Mouse (Mus musculus) gastrocnemius, postnatal 14 days (tissue): ENCODE measurements around the gene 4930402H24Rik. TPM values are rescaled to one million over a fixed set of nuclear protein-coding genes. Genes with fewer than 3 reads are reported as not detected.
A peak's percentile ranks its signal among the peaks of the same experiment; 100 is the strongest.

Experiments used
- DNase-seq: peaks from one replicate; pipeline ENCODE4 v3.0.0; 2021; ENCODE audit warnings: mixed read lengths
- intact Hi-C: fragments of 180-260 bp; cut with DNase I; formaldehyde crosslinking; loops from one replicate; pipeline ENCODE4 v1.15.1; 2025; ENCODE audit warnings: low total_unique reads
- total RNA-seq, 2 experiments: library from RNA; stranded (reverse); gene quantifications; 2 replicates each; pipeline ENCODE4 v1.2.3; 2021

The 4930402H24Rik gene
- total RNA-seq, 2 experiments from 2014 or later = 8.8 to 11.3 TPM

DNA sequence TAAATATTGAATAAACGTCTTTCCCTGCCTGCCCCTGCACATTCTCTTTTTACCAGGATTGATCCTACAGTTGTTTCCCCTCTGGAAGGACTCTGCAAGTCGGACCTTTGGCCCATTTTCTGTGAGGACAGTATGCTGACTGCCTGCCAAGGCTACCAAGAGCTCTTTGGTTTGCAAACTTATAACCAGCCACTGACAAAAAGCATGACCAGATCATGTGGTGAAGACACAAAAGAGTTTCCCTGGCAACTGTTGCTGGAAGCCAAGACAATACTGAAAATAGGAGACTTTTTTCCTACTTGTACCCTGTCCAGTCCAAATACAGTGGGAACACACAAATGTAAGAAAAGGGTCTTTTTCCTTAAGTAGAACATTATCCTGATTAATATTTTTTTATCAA lies 78.8 kb downstream of the 4930402H24Rik start:
- DNase-seq = peak; percentile 33
- intact Hi-C loops = no loop called here

DNA sequence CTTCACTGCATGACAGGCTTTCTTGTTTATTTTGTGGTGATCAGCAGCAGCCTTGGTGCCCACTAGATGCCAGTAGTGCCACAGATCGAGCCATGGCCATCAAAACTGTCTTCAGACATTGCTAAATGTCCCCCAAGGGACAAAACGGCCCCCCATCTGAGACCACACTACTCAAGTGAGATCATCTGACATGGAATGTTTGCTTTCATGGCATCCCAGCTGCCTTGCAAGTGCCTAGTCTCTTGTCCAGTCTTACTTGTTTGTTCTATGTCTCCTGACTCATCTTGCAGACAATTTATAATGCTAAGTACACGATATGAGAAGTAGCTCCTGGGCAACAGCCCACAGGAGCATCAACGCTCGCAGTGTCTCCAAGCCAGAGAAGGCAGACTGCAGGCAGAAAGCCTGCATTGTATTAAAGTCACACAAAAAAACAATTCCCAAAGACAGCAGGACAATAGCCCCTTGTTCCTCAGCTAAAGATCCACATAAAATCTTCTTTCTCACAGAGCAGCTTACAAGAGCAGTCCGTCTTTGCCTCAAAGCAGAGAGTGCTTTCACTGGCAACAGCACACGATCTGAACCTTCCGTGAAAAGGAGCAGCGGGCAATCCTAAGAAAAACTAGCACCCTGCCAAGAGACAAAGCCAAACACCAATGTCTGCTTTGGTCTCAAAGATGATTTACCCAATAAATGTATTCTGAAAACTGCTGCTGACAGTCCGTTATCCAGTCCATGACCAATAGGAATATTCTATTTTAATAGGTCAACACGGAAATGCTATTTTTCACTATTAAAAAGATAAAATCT lies 87.2 kb downstream of the 4930402H24Rik start:
- intact Hi-C loops = loop anchor here (5.0 kb wide), 1 partner anchor 133 kb away; no protein-coding TSS in a partner anchor
- no peak for DNase-seq

DNA sequence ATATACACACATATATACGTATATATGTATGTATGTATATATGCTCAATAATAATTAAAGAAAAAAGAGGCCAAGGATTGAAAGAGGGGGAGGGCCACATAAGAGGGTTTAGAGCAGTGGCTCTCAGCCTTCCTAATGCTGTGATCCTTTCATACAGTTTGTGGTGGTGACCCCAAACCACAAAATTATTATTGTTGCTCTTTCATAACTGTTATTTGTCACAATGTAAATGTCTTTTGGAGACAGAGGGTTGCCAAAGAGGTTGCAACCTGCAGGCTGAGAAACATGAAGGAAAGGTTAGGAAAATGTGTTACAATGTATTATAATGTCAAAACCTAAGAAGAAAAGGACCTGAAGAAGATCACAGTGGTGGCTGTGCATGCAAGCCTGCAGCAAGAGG lies 88.3 kb downstream of the 4930402H24Rik start:
- no peak for DNase-seq
- intact Hi-C loops = loop anchor here (5.0 kb wide), 1 partner anchor 134 kb away; no protein-coding TSS in a partner anchor

DNA sequence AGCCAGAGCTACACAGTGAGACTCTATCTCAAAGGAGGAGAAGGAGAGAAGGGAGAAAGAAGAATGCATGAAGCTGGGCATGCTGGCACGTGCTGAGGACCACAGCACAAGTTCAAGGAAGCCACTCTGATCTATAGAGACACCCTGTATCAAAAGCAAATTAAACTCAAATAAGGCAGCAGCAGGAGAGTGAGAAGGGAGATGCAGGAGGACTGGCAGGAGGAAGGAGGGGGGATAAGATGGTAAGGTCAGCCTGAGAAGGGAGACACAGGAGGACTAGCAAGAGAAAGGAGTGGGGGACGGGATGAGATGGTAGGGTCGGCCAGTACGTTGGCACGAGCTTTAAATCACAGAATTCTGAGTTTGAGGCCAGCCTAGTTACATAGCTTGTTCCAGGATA lies 90.0 kb downstream of the 4930402H24Rik start:
- DNase-seq = no peak
- intact Hi-C loops = loop anchor here (5.0 kb wide), 1 partner anchor 136 kb away; no protein-coding TSS in a partner anchor

DNA sequence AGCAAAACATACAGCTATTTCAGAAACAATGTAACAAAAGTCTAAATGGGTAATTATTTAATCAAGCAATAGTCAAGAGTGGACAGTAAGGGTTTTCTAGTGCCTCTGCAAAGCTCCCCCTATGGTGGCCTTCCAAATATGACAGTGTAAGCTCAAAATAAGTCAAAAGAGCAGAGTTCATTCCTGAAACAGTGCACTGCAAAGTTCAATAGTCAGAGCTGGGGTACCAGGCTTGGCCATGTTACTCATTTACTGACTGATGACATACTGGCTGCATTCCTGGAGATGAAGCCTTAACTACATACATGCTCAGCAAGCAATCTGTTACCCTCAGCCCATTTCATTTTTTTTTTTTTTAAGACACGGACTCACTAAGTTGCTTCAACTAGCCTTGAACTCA lies 91.7 kb downstream of the 4930402H24Rik start:
- DNase-seq = no peak
- intact Hi-C loops = no loop called here

DNA sequence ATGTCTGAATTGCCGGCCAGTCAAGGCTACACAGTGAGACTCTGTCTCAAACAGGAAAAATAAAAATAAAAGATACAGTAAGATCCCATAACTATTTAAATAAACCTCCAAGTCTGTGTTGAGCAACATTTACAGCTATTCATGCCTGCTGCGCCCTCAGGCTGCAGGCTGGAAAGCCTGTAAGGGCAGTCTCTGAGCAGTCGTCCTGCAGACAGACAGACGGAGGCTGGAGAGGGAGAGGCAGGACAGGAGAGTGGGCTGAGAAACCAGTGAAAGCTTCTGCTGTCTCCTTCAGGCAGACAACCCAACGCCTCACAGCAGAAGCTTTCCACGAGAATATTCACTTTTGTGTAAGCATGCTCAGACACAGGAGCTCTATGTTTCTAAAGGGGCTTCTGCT lies 92.5 kb downstream of the 4930402H24Rik start:
- intact Hi-C loops = no loop called here
- no peak for DNase-seq

DNA sequence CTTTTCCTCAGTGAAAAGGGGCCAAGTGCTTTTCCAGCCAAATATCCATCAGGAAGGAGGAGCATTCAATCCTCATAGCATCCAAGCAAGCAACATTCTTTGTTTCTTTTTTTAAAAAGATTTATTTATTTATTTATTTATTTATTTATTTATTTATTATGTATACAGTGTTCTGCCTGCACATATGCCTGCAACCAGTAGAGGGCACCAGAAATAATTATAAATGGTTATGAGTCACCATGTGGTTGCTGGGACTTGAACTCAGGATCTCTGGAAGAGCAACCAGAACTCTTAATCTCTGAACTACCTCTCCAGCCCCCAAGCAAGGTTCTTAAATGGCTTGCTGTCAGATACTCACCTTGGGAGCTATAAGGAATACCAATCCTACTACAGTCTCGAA lies 93.7 kb downstream of the 4930402H24Rik start:
- no peak for DNase-seq
- intact Hi-C loops = no loop called here

DNA sequence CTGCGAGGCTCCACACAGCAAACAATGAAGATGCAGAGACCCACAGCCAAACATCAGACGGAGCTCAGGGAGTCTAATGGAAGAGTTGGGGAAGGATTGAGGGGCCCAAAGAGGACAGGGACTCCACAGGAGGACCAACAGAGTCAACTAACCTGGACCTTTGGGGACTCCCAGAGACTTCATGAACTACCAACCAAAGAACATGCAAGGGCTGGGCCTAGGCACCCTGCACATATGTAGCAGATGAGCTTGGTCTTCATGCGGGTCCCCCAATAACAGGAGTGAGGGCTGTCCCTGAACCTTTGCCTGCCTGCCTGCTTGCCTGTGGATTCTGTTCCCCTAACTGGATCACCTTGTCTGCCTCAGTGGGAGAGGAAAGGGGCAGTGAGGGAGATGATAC lies 101.1 kb downstream of the 4930402H24Rik start:
- intact Hi-C loops = no loop called here
- DNase-seq = no peak

DNA sequence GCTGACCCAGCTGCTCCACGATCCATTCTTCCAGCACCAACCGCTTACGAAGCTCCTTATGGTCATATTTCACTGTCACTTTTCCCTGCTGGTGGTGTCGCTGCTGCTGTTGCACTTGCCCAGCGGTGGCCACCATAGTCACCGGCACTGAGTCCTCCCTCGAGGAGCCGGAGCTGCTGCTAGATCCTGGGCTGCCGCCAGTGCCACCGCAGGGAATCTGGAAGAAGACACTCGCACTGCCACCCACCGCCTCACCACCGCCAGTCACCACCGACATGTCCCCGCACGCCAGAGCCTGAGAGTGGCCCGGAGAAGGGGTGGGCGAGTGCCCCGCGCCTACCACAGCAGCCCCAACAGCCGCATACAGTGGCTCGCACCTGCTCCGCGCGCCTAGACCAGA lies 102.5 kb downstream of the 4930402H24Rik start:
- intact Hi-C loops = no loop called here
- no peak for DNase-seq

DNA sequence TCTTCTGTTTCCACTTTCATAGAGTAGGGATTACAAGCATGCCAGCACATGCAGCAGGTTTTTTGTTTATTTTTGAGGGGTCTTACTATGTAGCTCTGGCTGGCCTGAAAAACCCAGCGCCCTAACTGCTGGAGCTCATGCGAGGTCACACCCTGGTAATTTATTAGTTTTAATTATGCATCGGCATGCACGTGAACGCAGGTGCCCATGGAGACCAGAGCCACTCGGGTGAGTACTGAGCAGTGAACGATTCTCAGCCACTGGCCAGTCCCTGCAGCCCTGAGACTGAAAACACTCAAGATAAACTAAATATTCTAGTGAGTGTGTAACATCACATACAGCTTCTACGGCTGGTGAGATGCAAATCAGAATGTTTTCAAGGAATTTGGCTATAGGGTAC lies 110.5 kb downstream of the 4930402H24Rik start:
- intact Hi-C loops = no loop called here
- DNase-seq = no peak

DNA sequence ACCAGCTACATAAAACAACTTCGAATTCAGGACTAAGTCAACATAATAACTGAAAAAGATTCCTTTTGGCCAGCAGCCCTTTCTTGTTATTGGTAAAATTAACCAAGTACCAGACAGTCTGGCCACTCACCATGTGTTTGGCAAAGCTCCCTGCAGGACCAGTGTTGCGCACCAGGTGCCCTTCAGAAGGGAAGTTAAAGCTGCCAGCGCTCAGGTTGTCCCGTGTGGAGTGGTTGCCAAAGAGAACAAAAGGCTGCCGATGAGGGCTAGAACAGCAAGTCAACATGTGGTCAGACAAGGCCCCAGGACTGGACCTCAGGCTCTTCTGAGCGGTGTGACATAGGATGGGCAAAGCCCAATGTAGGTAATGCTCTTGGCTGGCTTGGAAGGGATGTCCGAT lies 114.5 kb downstream of the 4930402H24Rik start:
- intact Hi-C loops = no loop called here

DNA sequence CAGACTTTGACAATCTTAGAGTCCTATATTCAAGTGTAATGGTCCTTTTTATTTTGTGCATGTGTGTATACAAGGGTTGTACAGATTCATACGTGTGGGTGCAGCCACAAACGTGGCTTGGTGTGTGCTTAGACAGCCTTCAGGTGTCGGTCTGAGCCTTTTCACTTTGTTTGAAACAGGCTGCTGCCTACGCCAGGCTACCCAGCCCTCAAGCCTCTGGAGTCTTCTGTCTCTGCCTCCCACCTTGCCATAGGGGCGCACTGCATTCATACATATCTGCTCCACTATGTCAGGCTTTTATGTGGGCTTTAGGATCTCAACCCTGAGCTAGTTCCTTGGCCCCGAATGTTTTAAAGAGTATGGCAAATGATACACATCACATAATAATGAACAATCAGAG lies 116.6 kb downstream of the 4930402H24Rik start:
- intact Hi-C loops = no loop called here
- no peak for DNase-seq

More for the DNA sequence above, 114.5 kb downstream of the 4930402H24Rik start:
- DNase-seq = no peak

DNA sequence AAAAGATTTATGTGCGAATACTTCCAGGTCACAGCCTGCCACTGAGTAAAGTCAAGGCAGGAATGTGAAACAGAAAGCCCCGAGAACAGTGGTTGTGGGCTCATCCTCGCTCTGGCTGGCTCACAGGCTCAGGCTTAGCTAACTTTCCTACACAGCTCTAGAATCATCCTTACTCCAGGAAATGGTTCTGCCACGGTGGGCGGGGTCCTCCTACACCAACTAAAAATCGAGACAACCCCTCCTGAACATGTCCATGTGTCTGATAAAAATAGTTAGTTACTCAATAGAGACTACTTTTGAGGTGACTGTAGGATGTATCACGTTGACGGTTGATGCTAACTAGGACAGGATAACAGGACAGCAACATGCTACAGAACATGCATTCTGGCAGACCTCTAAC lies 117.2 kb downstream of the 4930402H24Rik start:
- no peak for DNase-seq
- intact Hi-C loops = no loop called here

DNA sequence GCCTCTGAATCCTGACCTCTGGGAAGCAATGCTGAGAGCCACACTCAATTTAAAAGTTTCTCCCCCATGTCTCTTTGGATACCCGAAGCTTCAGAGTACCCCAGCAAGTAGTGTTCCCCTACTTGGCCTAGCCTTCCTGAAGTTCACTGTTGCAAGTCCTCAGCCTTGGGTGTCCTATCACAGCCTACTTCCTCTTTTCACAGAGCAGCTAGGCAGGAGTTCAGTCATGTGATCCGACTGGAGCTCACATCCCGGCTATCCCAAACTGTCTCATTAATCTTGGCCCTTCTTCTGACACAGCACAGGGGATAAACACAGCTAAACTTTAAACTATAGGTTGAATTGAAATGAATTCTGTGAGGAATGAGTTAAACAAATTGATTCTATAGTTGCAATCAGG lies 121.3 kb downstream of the 4930402H24Rik start:
- intact Hi-C loops = no loop called here

DNA sequence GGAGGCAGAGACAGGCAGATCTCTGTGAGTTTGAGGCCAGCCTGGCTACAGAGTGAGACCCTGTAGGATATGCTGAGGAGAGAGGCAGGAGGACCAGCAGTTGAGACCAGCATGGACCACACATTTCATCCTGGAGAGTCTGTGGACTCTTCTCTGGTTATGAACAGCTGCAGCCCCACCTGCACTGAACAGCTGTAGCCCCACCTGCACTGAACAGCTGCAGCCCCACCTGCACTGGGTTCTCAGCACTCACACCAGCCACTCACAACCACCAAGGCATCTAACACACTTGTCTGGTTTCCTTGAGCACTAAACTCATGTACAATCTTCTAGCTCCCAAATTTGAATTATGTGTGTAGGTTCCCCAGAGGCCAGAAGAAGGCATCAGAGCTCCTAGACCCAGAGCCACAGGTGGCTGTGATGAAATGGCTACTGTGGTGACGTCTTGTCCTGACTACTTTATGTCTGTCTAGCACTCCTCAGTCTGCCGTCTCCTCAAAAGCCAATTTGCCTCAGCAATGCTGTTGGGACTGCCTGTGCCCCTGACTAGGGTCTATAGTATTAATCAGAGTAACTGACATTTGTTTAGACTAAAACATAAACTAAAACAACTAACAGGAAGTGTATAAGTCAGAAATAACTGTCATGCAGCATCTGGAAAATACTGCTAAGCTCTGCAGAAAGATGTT lies 125.4 kb downstream of the 4930402H24Rik start:
- intact Hi-C loops = no loop called here
- no peak for DNase-seq

More for the DNA sequence above, 121.3 kb downstream of the 4930402H24Rik start:
- no peak for DNase-seq

DNA sequence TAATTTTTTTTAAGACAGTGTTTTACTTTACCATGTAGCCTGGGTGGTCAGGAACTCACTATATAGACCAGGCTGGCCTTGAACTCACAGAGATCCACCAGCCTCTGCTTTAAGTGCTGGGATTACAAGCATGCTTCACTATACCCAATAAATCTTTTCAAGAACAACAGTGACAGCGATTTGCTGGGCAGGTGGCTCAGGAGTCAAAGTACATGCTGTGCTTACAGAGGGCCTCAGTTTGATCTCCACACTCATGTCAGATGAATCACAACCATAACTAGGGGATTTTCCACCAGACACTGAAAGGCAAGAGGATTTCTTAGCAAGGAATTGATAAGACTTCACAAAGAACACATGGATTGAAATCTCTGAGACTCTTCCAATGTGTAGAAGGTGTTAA lies 126.3 kb downstream of the 4930402H24Rik start:
- intact Hi-C loops = no loop called here
- no peak for DNase-seq

DNA sequence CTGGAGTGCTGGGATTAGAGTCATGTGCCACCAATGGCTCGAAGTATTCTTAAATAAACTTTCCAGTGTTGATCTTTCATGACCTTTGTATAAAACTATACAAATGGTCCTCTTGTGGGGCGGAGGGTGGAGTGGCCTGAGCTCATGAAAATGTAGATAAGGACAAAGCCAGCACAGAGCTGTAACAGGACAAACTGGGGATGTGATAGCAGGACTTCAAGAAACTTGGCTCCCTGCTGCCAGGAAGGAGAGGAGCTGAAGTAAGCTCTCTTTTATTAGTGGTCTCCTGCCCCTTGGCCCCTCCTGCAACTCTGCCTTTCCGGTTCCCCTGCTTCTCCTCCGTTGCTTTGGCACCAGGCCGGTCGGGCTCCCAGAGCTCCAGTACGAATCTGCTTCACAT lies 129.6 kb downstream of the 4930402H24Rik start:
- DNase-seq = no peak
- intact Hi-C loops = no loop called here

DNA sequence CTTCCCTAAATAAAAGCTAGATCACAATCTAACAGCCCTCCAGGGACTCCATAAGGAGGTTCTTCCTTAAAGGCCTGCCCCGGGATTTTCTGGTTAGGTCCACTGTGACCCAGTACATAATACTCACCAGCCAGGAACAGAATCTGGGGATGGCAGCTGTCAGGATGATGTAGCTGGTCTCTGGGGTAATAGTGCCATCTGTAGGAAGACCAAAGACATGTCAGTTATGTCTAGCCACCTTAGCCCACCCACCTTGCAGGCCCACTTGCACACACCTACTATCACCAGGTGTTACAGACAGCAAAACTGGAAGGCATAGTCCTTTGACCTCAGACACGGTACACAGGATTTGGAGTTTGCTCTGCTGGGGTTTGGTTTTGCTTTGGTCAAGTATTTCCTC lies 138.7 kb downstream of the 4930402H24Rik start:
- DNase-seq = no peak
- intact Hi-C loops = no loop called here

DNA sequence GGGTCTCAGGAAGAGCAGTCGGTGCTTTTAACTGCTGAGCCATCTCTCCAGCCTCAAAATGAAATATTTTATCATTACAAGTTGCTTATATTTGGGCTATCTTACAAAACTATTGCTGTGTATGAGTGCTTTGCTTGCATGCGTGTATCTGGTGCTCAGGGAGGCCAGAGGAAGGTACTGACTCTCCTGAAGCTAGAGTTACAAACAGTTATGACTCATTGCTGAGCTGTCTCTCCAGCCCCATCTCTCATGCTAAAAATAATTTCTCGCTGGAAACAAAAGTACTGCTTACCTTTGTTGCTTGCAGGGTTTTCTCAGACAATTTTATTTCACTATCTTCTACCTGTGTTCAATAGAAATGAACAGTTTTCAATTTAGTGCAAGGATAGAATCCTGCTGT lies 140.8 kb downstream of the 4930402H24Rik start:
- no peak for DNase-seq
- intact Hi-C loops = no loop called here

DNA sequence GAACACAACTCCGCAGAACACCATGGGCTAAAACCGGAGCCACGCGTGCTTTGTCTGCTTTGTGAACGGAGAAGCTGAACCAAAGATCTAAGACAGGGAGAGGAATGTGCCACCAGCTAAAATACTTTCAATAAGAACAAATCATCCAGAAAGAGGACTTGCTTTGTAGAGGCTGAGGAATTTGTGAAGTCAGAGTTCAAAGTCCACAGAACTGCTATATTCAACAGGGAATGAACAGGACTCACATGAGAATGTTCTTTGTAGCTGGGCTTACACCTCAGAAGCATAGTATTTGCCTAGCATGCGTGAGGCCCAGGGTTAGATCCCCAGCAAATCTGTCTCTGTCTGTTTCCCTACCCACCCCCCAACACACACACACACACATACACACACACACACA lies 145.3 kb downstream of the 4930402H24Rik start:
- no peak for DNase-seq
- intact Hi-C loops = no loop called here

DNA sequence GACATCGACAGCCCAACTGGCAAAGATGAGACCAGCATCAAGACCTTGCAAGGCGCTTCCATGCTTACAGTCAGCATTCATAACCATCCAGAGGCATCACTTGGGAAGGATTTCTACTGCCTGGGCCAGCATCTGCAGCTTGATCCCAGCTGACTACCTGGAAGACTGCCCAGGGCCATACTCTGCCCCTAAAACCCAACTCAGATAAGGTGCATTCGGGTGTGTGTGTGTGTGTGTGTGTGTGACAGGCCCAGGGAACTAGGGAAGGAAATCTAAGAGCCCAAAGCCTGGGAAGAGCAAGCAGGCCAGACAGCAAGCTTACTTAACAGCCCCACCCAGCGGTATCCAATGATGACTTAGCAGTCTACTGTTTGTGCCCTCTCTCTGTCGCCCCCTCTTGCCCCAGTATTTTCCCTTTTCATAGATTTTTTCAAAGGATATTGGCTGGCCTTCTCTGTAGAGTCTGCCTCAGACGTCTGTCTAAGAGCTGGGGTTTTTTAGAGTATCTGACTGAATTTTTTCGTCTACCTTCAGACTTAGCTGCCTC lies 151.1 kb downstream of the 4930402H24Rik start:
- no peak for DNase-seq
- intact Hi-C loops = no loop called here
